Mouse (Mus musculus): Measurements from ENCODE around the gene Cd82.

GRCm38 (mm10) chr2:93469118-93469517, 6.2 kb upstream of the Cd82 start:
- no peak for TF ChIP-seq EP300 (optimal IDR thresholded peaks at IDR 0.05)
- TF ChIP-seq CTCF (IDR thresholded peaks at IDR 0.05; ENCODE audit: low read depth): peak; percentile 76
